Mouse (Mus musculus) bone marrow, adult 2 months (tissue): ENCODE data around the gene Mall.

ENCODE experiments used
- CTCF ChIP-seq: fragments of 200-500 bp; IDR thresholded peaks from 2 replicates; pipeline ENCODE4 v1.5.1; 2011; ENCODE audit warnings: low read length, control low read depth; ENCODE audit not compliant: control insufficient read depth, insufficient read depth
- POLR2A ChIP-seq: fragments of 200-500 bp; IDR thresholded peaks from 2 replicates; pipeline ENCODE4 v1.6.1; 2011; ENCODE audit warnings: low read depth, mild to moderate bottlenecking, control low read depth, low read length, borderline replicate concordance; ENCODE audit not compliant: control insufficient read depth

- no peak for TF ChIP-seq POLR2A
- no peak for TF ChIP-seq CTCF
These were observed 10.8 kb downstream of the Mall start for GRCm38 (mm10) chr2:127718839-127719468.
